Mouse (Mus musculus) mature B cell (primary cell): ENCODE results near the gene Snx13.

Experiments
- in situ Hi-C: fragments of 300-500 bp; cut with MboI; formaldehyde crosslinking; loops from 2 replicates; pipeline ENCODE4 v1.14.3; 2019

Snx13 gene

GRCm38 (mm10) chr12:35191698-35192425 lies 144.9 kb downstream of the Snx13 start:
- in situ Hi-C loops, result no loop called here

- in situ Hi-C loops, result no loop called here
Observed at GRCm38 (mm10) chr12:35192426-35192769, 145.4 kb downstream of the Snx13 start.
